ENCODE assay signal across 11 mouse cellular contexts in genomic region chr12:16320536-16321402, GRCm38 (mm10).
DNase-seq lines count a peak whose midpoint lies in the region; ATAC-seq lines count a peak whose summit lies in the region.
"Had no signal": no experiment of that assay in that cellular context is flagged by ENCODE, and none has a peak within 500 bp of the region (broad histone marks: within the 10 kb centered on the region; RNA-seq: fewer than 3 reads in every experiment).

No protein-coding gene starts in this region.

- peaks cover 4% of the 10 kb centered on the region; the same call in 1 of the 2 replicates for H3K9me3 ChIP-seq in hindbrain, embryonic 14.5 days (ENCODE audit: control insufficient read depth, low read length)
- H3K9me3 ChIP-seq in hindbrain, embryonic 12.5 days (replicated peaks), result no peaks in the 10 kb centered on the region
- H3K9me3 ChIP-seq in neural tube, embryonic 13.5 days, result no peaks in the 10 kb centered on the region
- no peaks in the 10 kb centered on the region for H3K9me3 ChIP-seq in limb, embryonic 13.5 days
- H3K9me3 ChIP-seq: liver, embryonic 12.5 days had no signal

- 0 out of 2 replicates have a peak, but pooled peaks cover 6% of the 10 kb centered on the region for H3K4me1 ChIP-seq in hindbrain, embryonic 14.5 days (replicated peaks; ENCODE audit: control insufficient read depth, insufficient read depth, low read length)
- H3K4me1 ChIP-seq in hindbrain, embryonic 12.5 days, result no peaks in the 10 kb centered on the region; the same call in 1 of the 2 replicates
- peaks cover 13% of the 10 kb centered on the region for H3K4me1 ChIP-seq in neural tube, embryonic 13.5 days (replicated peaks)
- H3K4me1 ChIP-seq in limb, embryonic 13.5 days, result peaks cover 7% of the 10 kb centered on the region
- H3K4me1 ChIP-seq: liver, embryonic 12.5 days had no signal

- H3K4me2 ChIP-seq in hindbrain, embryonic 14.5 days (replicated peaks), result no peak overlapping the region
- no peak overlapping the region for H3K4me2 ChIP-seq in hindbrain, embryonic 12.5 days (replicated peaks)
- no peak overlapping the region for H3K4me2 ChIP-seq in neural tube, embryonic 13.5 days
- no peak overlapping the region; the same call in 1 of the 2 replicates for H3K4me2 ChIP-seq in limb, embryonic 13.5 days (replicated peaks)
- H3K4me2 ChIP-seq: liver, embryonic 12.5 days had no signal

- ATAC-seq in hindbrain, embryonic 14.5 days (ENCODE audit: low FRiP score), result peak; percentile 59; the same call in 1 of the 2 replicates
- no peak for ATAC-seq in hindbrain, embryonic 12.5 days (ENCODE audit: low FRiP score)
- peak; percentile 50; the same call in 1 of the 2 replicates for ATAC-seq in neural tube, embryonic 13.5 days (ENCODE audit: low read depth)
- peak; percentile 44; the same call in 1 of the 2 replicates for ATAC-seq in limb, embryonic 13.5 days (ENCODE audit: low FRiP score, low read depth)
- ATAC-seq: liver, embryonic 12.5 days had no signal

- no peak overlapping the region for H3K9ac ChIP-seq in hindbrain, embryonic 14.5 days
- no peak overlapping the region for H3K9ac ChIP-seq in hindbrain, embryonic 12.5 days
- H3K9ac ChIP-seq in neural tube, embryonic 13.5 days, result no peak overlapping the region
- no peak overlapping the region for H3K9ac ChIP-seq in limb, embryonic 13.5 days
- H3K9ac ChIP-seq: liver, embryonic 12.5 days had no signal

- 56% methylated on average over 9 of the region's 9 CpGs for WGBS in hindbrain, embryonic 14.5 days
- 66% methylated on average over 9 of the region's 9 CpGs for WGBS in hindbrain, embryonic 12.5 days
- 55% methylated on average over 9 of the region's 9 CpGs for WGBS in neural tube, embryonic 13.5 days
- 38% methylated on average over 9 of the region's 9 CpGs for WGBS in limb, embryonic 13.5 days

- H3K36me3 ChIP-seq in hindbrain, embryonic 14.5 days (replicated peaks; ENCODE audit: control insufficient read depth, insufficient read depth), result no peaks in the 10 kb centered on the region
- H3K36me3 ChIP-seq in hindbrain, embryonic 12.5 days, result no peaks in the 10 kb centered on the region
- no peaks in the 10 kb centered on the region for H3K36me3 ChIP-seq in neural tube, embryonic 13.5 days
- H3K36me3 ChIP-seq in limb, embryonic 13.5 days, result no peaks in the 10 kb centered on the region
- H3K36me3 ChIP-seq: liver, embryonic 12.5 days had no signal

- peak overlapping the region; percentile 68; the same call in 1 of the 2 replicates for H3K27ac ChIP-seq in hindbrain, embryonic 14.5 days
- no peak overlapping the region for H3K27ac ChIP-seq in hindbrain, embryonic 12.5 days
- peak overlapping the region; percentile 55 for H3K27ac ChIP-seq in neural tube, embryonic 13.5 days (replicated peaks)
- peak overlapping the region; percentile 61; the same call in 1 of the 2 replicates for H3K27ac ChIP-seq in limb, embryonic 13.5 days
- H3K27ac ChIP-seq: liver, embryonic 12.5 days had no signal

- H3K27me3 ChIP-seq in hindbrain, embryonic 14.5 days (ENCODE audit: control insufficient read depth, insufficient read depth, low read length), result no peaks in the 10 kb centered on the region
- no peaks in the 10 kb centered on the region for H3K27me3 ChIP-seq in hindbrain, embryonic 12.5 days
- H3K27me3 ChIP-seq in neural tube, embryonic 13.5 days, result no peaks in the 10 kb centered on the region
- H3K27me3 ChIP-seq in limb, embryonic 13.5 days, result no peaks in the 10 kb centered on the region
- H3K27me3 ChIP-seq: liver, embryonic 12.5 days had no signal

- peak; percentile 28 for DNase-seq in hindbrain, embryonic 14.5 days (ENCODE audit: low spot score)
- no peak for DNase-seq in neural tube, embryonic 10.5 days (ENCODE audit: extremely low spot score, low spot score)
- DNase-seq in lung, postnatal 36 days, result no peak
- DNase-seq in gastrocnemius, postnatal 10 days, result no peak
- DNase-seq: heart, postnatal 4 days; lung, postnatal 10 days; right cerebral cortex, postnatal 4 days had no signal

- H3K4me3 ChIP-seq in hindbrain, embryonic 14.5 days (replicated peaks; ENCODE audit: low read length), result no peak overlapping the region
- H3K4me3 ChIP-seq in hindbrain, embryonic 12.5 days, result no peak overlapping the region
- H3K4me3 ChIP-seq in neural tube, embryonic 13.5 days, result no peak overlapping the region
- no peak overlapping the region for H3K4me3 ChIP-seq in limb, embryonic 13.5 days
- H3K4me3 ChIP-seq: liver, embryonic 12.5 days had no signal
